Mouse (Mus musculus): ENCODE data around the gene Ska3. TPM values are rescaled to one million over a fixed set of nuclear protein-coding genes. Genes with fewer than 3 reads are reported as not detected.
A peak's percentile ranks its signal among the peaks of the same experiment; 100 is the strongest.
"Not testable (repeated sequence)": the region's sequence is repeated elsewhere in the genome, so short reads cannot be mapped to it uniquely, and the experiment has no call there.

Ska3 gene
- 31.7 and 33.9 TPM in 2 replicates for polyA plus RNA-seq (2016; fragmentation: Nextera tagmentation; extraction: Ambion mirVana)

GRCm38 (mm10) chr14:57825788-57826751 lies at the start of gene Ska3, which contains the start of gene Mrpl57:
Gene Ska3, minus strand, starts transcription at chr14:57826185.
Gene Mrpl57, plus strand, starts transcription at chr14:57826234.
- under 1% methylated on average over 96 of the region's 96 CpGs for WGBS
- ATAC-seq (ENCODE audit: insufficient number of reproducible peaks, low FRiP score) = peak; percentile 95
- H3K36me3 ChIP-seq = peaks cover 14% of the 10 kb centered on the region

DNA sequence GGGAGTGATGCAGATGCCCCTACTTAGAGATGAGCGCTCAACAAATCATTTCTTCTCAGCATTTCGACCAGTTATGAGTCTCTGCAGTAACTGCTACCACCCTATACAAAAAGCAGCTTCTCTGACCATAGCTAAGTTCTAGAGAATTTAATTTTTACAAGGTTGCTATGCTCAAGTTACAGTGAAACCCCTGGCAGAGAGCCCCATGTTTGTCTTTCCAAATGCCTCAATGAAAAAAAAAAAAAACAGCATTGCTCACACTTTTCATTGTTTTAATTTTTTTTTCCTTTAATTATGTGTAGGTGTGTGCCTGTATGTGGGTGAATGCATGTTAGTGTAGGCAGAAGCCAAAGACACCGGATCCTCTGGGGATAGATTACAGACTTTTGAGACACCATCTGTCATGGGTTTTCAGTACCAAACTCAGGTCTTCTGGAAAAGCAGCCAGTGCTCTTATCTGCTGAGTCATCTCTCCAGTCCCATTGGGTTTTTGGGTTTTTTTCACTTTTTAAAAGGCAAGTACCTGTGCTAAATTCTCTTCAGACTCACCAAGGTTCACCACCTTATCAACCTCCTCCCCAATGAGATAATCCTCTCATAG lies 40.8 kb upstream of the Ska3 start:
- Histone ChIP-seq H3K27ac (ENCODE audit: poor library complexity, severe bottlenecking) (no peak overlapping the region), H3K27me3 (replicated peaks) (no peaks in the 10 kb centered on the region), H3K9me3 (replicated peaks) (no peaks in the 10 kb centered on the region), H3K9ac (no peak overlapping the region), H3K4me2 (no peak overlapping the region), H3K4me3 (no peak overlapping the region), H3K36me3 (peaks cover 54% of the 10 kb centered on the region), H3K4me1 (replicated peaks) (no peaks in the 10 kb centered on the region)
- 93% methylated on average over 3 of the region's 3 CpGs for WGBS
- ATAC-seq (ENCODE audit: insufficient number of reproducible peaks, low FRiP score) = no peak

More at GRCm38 (mm10) chr14:57825788-57826751, at the start of gene Ska3, which contains the start of gene Mrpl57:
- peak within 1 kb of the TSS; percentile 80 for H3K9ac ChIP-seq
- peak within 1 kb of the TSS; percentile 65 for H3K4me3 ChIP-seq
- peak within 1 kb of the TSS; percentile 73 for H3K4me2 ChIP-seq
- peak within 1 kb of the TSS; percentile 79 for H3K27ac ChIP-seq (ENCODE audit: poor library complexity, severe bottlenecking)
- peaks cover 17% of the 10 kb centered on the region for H3K4me1 ChIP-seq (replicated peaks)
- H3K27me3 ChIP-seq (replicated peaks) = no peaks in the 10 kb centered on the region
- H3K9me3 ChIP-seq (replicated peaks) = no peaks in the 10 kb centered on the region

DNA sequence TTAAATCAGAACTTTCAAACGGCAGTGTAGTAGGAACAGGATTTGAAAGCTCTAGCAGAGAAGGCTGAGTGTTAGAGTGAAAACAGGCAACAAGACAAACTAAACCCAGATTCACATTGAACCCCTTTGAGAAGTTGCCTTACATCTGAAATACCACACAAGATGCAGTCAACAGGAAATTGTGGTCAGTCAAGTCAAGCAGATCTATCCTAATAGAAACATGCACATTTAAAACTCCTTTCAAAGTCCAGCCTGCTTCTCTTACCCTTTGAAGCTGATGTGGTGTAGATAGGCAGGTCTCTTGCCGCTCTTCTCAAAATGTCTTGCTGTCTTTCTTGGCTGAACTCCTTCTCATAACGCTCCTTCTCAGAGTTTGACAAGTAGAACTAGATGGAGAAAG lies 39.3 kb upstream of the Ska3 start:
- H3K4me1 ChIP-seq (replicated peaks) = no peaks in the 10 kb centered on the region
- no peak for ATAC-seq (ENCODE audit: insufficient number of reproducible peaks, low FRiP score)

GRCm38 (mm10) chr14:57863129-57863528 lies 37.1 kb upstream of the Ska3 start:
- Histone ChIP-seq H3K9me3 (replicated peaks) (no peaks in the 10 kb centered on the region), H3K27ac (ENCODE audit: poor library complexity, severe bottlenecking) (no peak overlapping the region), H3K4me1 (replicated peaks) (no peaks in the 10 kb centered on the region), H3K9ac (no peak overlapping the region), H3K27me3 (replicated peaks) (no peaks in the 10 kb centered on the region), H3K4me2 (no peak overlapping the region), H3K36me3 (peaks cover 42% of the 10 kb centered on the region), H3K4me3 (no peak overlapping the region)
- no peak for ATAC-seq (ENCODE audit: insufficient number of reproducible peaks, low FRiP score)
- WGBS = 50% methylated on average over 2 of the region's 2 CpGs

More for the DNA sequence above, 39.3 kb upstream of the Ska3 start:
- Histone ChIP-seq H3K36me3 (peaks cover 52% of the 10 kb centered on the region), H3K9me3 (replicated peaks) (no peaks in the 10 kb centered on the region), H3K4me3 (no peak overlapping the region), H3K27ac (ENCODE audit: poor library complexity, severe bottlenecking) (no peak overlapping the region), H3K27me3 (replicated peaks) (no peaks in the 10 kb centered on the region), H3K4me2 (no peak overlapping the region), H3K9ac (no peak overlapping the region)
- WGBS = 81% methylated on average over 3 of the region's 3 CpGs

- H3K4me3 ChIP-seq = no peak overlapping the region
- no peak overlapping the region for H3K4me2 ChIP-seq
- no peak overlapping the region for H3K27ac ChIP-seq (ENCODE audit: poor library complexity, severe bottlenecking)
- no peaks in the 10 kb centered on the region for H3K9me3 ChIP-seq (replicated peaks)
- H3K36me3 ChIP-seq = peaks cover 44% of the 10 kb centered on the region
- H3K9ac ChIP-seq = no peak overlapping the region
- no peaks in the 10 kb centered on the region for H3K27me3 ChIP-seq (replicated peaks)
- no peaks in the 10 kb centered on the region for H3K4me1 ChIP-seq (replicated peaks)
- ATAC-seq (ENCODE audit: insufficient number of reproducible peaks, low FRiP score) = no peak
- WGBS = 79% methylated on average over 4 of the region's 4 CpGs
These were observed 36.0 kb upstream of the Ska3 start for GRCm38 (mm10) chr14:57861987-57862412.

DNA sequence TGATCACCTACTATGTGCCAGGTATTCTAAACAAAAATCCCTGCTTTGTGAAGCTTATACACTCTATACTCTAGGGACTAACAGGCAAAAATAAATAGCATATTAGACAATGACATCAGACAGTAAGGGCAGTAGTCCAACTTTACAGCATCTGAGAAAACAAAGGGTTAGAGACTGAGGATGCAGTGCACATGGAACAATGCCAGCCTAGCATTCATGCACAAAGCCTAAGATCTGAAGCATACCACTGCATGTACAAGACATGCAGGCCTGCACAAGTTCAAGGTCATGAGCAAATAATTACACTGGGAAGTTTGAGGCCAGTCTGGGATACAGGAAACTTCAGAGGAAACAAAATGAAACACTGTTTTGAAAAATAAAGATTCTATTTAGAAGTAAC lies 33.5 kb upstream of the Ska3 start:
- Histone ChIP-seq H3K9ac (no peak overlapping the region), H3K27me3 (replicated peaks) (no peaks in the 10 kb centered on the region), H3K4me2 (no peak overlapping the region), H3K27ac (ENCODE audit: poor library complexity, severe bottlenecking) (no peak overlapping the region), H3K4me1 (replicated peaks) (no peaks in the 10 kb centered on the region), H3K36me3 (peaks cover 36% of the 10 kb centered on the region), H3K4me3 (no peak overlapping the region), H3K9me3 (replicated peaks) (no peaks in the 10 kb centered on the region)
- ATAC-seq (ENCODE audit: insufficient number of reproducible peaks, low FRiP score) = no peak

GRCm38 (mm10) chr14:57858601-57859000 lies 32.6 kb upstream of the Ska3 start:
- Histone ChIP-seq H3K9me3 (replicated peaks) (no peaks in the 10 kb centered on the region), H3K27me3 (replicated peaks) (no peaks in the 10 kb centered on the region), H3K4me3 (no peak overlapping the region), H3K4me1 (replicated peaks) (no peaks in the 10 kb centered on the region), H3K36me3 (peaks cover 31% of the 10 kb centered on the region), H3K27ac (ENCODE audit: poor library complexity, severe bottlenecking) (no peak overlapping the region), H3K9ac (no peak overlapping the region), H3K4me2 (no peak overlapping the region)
- no peak for ATAC-seq (ENCODE audit: insufficient number of reproducible peaks, low FRiP score)
- 79% methylated on average over 2 of the region's 2 CpGs for WGBS

GRCm38 (mm10) chr14:57856037-57856436 lies 30.1 kb upstream of the Ska3 start:
- peaks cover 32% of the 10 kb centered on the region for H3K36me3 ChIP-seq
- H3K4me3 ChIP-seq; H3K27ac ChIP-seq (ENCODE audit: poor library complexity, severe bottlenecking); H3K9me3 ChIP-seq (replicated peaks); H3K27me3 ChIP-seq (replicated peaks); H3K4me1 ChIP-seq (replicated peaks); H3K4me2 ChIP-seq; H3K9ac ChIP-seq; ATAC-seq (ENCODE audit: insufficient number of reproducible peaks, low FRiP score): not testable (repeated sequence)

- 75% methylated on average over 2 of the region's 2 CpGs for WGBS
- peaks cover 44% of the 10 kb centered on the region for H3K36me3 ChIP-seq
These were observed 27.0 kb upstream of the Ska3 start for GRCm38 (mm10) chr14:57852961-57853360.

GRCm38 (mm10) chr14:57850330-57850729 lies 24.3 kb upstream of the Ska3 start:
- no peak overlapping the region for H3K27ac ChIP-seq (ENCODE audit: poor library complexity, severe bottlenecking)
- no peaks in the 10 kb centered on the region for H3K27me3 ChIP-seq (replicated peaks)
- 82% methylated on average over 3 of the region's 3 CpGs for WGBS
- no peak overlapping the region for H3K4me3 ChIP-seq
- no peaks in the 10 kb centered on the region for H3K9me3 ChIP-seq (replicated peaks)
- no peak for ATAC-seq (ENCODE audit: insufficient number of reproducible peaks, low FRiP score)
- no peaks in the 10 kb centered on the region for H3K4me1 ChIP-seq (replicated peaks)
- peaks cover 38% of the 10 kb centered on the region for H3K36me3 ChIP-seq
- no peak overlapping the region for H3K4me2 ChIP-seq
- H3K9ac ChIP-seq = no peak overlapping the region

More at GRCm38 (mm10) chr14:57852961-57853360, 27.0 kb upstream of the Ska3 start:
- ATAC-seq (ENCODE audit: insufficient number of reproducible peaks, low FRiP score) = no peak
- Histone ChIP-seq H3K4me3 (no peak overlapping the region), H3K4me2 (no peak overlapping the region), H3K27me3 (replicated peaks) (no peaks in the 10 kb centered on the region), H3K4me1 (replicated peaks) (no peaks in the 10 kb centered on the region), H3K9ac (no peak overlapping the region), H3K9me3 (replicated peaks) (no peaks in the 10 kb centered on the region), H3K27ac (ENCODE audit: poor library complexity, severe bottlenecking) (no peak overlapping the region)

DNA sequence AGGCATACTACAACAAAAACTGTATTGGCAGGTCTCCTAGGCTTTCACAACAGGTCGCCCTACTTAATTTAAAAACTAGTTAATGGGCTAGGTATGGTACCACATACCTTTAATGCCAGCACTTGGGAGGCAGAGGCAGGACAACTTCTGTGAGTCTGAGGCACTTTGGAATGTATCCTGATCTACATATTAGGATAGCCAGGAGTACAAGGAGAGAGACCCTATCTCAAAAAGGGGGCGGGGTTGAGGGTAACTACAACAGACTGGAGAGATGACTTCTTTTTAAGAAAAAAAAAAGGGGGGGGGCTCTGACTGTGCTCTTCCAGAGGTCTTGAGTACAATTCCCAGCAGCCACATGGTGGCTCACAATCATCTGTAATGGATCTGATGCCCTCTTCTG lies 22.7 kb upstream of the Ska3 start:
- Histone ChIP-seq H3K4me2 (no peak overlapping the region), H3K4me1 (replicated peaks) (no peaks in the 10 kb centered on the region), H3K27me3 (replicated peaks) (no peaks in the 10 kb centered on the region), H3K4me3 (no peak overlapping the region), H3K9ac (no peak overlapping the region), H3K36me3 (peaks cover 52% of the 10 kb centered on the region), H3K27ac (ENCODE audit: poor library complexity, severe bottlenecking) (no peak overlapping the region), H3K9me3 (replicated peaks) (no peaks in the 10 kb centered on the region)
- no peak for ATAC-seq (ENCODE audit: insufficient number of reproducible peaks, low FRiP score)
- WGBS = 94% methylated on average over 2 of the region's 2 CpGs

Data from heart, embryonic 12.5 days (tissue).